Mouse (Mus musculus) liver, embryonic 16.5 days (tissue): ENCODE measurements around the gene 4930513O06Rik. TPM values are rescaled to one million over a fixed set of nuclear protein-coding genes. Genes with fewer than 3 reads are reported as not detected.

Experiments used
- ATAC-seq: fragments of 200-750 bp; cut with Nextera tagmentation; 2 replicates; pipeline ENCODE4 v1.8.0; 2017; ENCODE audit warnings: low read depth, mild to moderate bottlenecking, moderate number of reproducible peaks, moderate library complexity
- H3K27ac ChIP-seq: fragments of 300-500 bp; sonication (generic); 2 replicates; pipeline ENCODE4 v1.5.1; 2014; ENCODE audit warnings: mild to moderate bottlenecking, low read length
- H3K27me3 ChIP-seq: fragments of 300-500 bp; sonication (generic); 2 replicates; pipeline ENCODE4 v1.6.1; 2014; ENCODE audit warnings: low read depth, low read length, mixed read lengths; ENCODE audit not compliant: control insufficient read depth, insufficient read depth
- H3K36me3 ChIP-seq: fragments of 300-500 bp; sonication (generic); 2 replicates; pipeline ENCODE4 v1.6.1; 2014; ENCODE audit warnings: mild to moderate bottlenecking; ENCODE audit not compliant: control insufficient read depth, insufficient read depth
- H3K4me1 ChIP-seq: fragments of 300-500 bp; sonication (generic); 2 replicates; pipeline ENCODE4 v1.6.1; 2014; ENCODE audit warnings: low read depth, low read length, mixed read lengths; ENCODE audit not compliant: control insufficient read depth
- H3K4me2 ChIP-seq: fragments of 300-500 bp; sonication (generic); 2 replicates; pipeline ENCODE4 v1.6.1; 2014; ENCODE audit warnings: low read depth, low read length, mixed read lengths
- H3K4me3 ChIP-seq: fragments of 300-500 bp; sonication (generic); 2 replicates; pipeline ENCODE4 v1.5.1; 2014; ENCODE audit warnings: low read depth, mild to moderate bottlenecking, low read length
- H3K9ac ChIP-seq: fragments of 300-500 bp; sonication (generic); 2 replicates; pipeline ENCODE4 v1.6.1; 2014; ENCODE audit warnings: low read depth, low read length
- H3K9me3 ChIP-seq: fragments of 300-500 bp; sonication (generic); replicated peaks from 2 replicates; pipeline ENCODE4 v1.6.1; 2016; ENCODE audit warnings: low read length; ENCODE audit not compliant: control insufficient read depth
- WGBS: fragments of 180-500 bp; shearing (Covaris S2); extraction: QIAGEN DNeasy Blood & Tissue Kit; methylation state at CpG from one replicate; pipeline ENCODE4 v1.1.7; 2014; ENCODE audit not compliant: insufficient replicate concordance; 5-methylcytosine and 5-hydroxymethylcytosine counted together
- polyA plus RNA-seq: library from polyadenylated mRNA; unstranded; fragments of >200 nt; fragmentation: Nextera tagmentation; extraction: Ambion mirVana; gene quantifications from 2 replicates; pipeline ENCODE4 v1.2.1, GENCODE M21; 2015

4930513O06Rik gene
- polyA plus RNA-seq, 1 experiment from 2014 or later: not detected

GRCm38 (mm10) chrX:139097197-139097596 is 11.2 kb downstream of the 4930513O06Rik start:
- Histone ChIP-seq H3K27me3 (no peaks in the 10 kb centered on the region), H3K4me1 (no peaks in the 10 kb centered on the region), H3K4me3 (no peak overlapping the region), H3K9ac (no peak overlapping the region), H3K4me2 (no peak overlapping the region), H3K27ac (no peak overlapping the region), H3K9me3 (no peaks in the 10 kb centered on the region), H3K36me3 (no peaks in the 10 kb centered on the region)
- WGBS: 46% methylated on average over 1 of the region's 1 CpGs
- no peak for ATAC-seq

- no peaks in the 10 kb centered on the region for H3K9me3 ChIP-seq
- WGBS: 60% methylated on average over 4 of the region's 4 CpGs
- no peak for ATAC-seq
Measured at GRCm38 (mm10) chrX:139134031-139134430, 48.0 kb downstream of the 4930513O06Rik start.

More at GRCm38 (mm10) chrX:139134031-139134430, 48.0 kb downstream of the 4930513O06Rik start:
- H3K4me1 ChIP-seq: no peaks in the 10 kb centered on the region
- H3K27ac ChIP-seq: no peak overlapping the region
- H3K36me3 ChIP-seq: no peaks in the 10 kb centered on the region
- no peak overlapping the region for H3K4me2 ChIP-seq
- H3K4me3 ChIP-seq: no peak overlapping the region
- H3K9ac ChIP-seq: no peak overlapping the region
- no peaks in the 10 kb centered on the region for H3K27me3 ChIP-seq

Other genes with a start within 250 kb of the 4930513O06Rik start
- 2.4 and 3.4 TPM in 2 replicates for gene Nrk, start 171.8 kb upstream of the 4930513O06Rik start, polyA plus RNA-seq
- 9.7 and 9.9 TPM in 2 replicates for gene Serpina7, start 1.0 kb upstream of the 4930513O06Rik start, polyA plus RNA-seq
- gene 4933428M09Rik, start 93.0 kb downstream of the 4930513O06Rik start, polyA plus RNA-seq: not detected in 2 replicates
- gene Mum1l1, start 123.8 kb downstream of the 4930513O06Rik start, polyA plus RNA-seq: 1.3 and 1.6 TPM in 2 replicates
- gene Trap1a, start 247.4 kb downstream of the 4930513O06Rik start, polyA plus RNA-seq: not detected in 2 replicates